Mouse (Mus musculus) G1E (cell line): ENCODE measurements around the gene Hamp2.

ENCODE experiments used
- CTCF ChIP-seq: IDR thresholded peaks from 2 replicates; pipeline ENCODE4 v1.5.1; 2012; ENCODE audit warnings: low read depth, low read length, inconsistent platforms, mixed read lengths
- GATA1 ChIP-seq: IDR thresholded peaks from 2 replicates; pipeline ENCODE4 v1.6.1; 2012; ENCODE audit warnings: borderline replicate concordance, low read length, inconsistent platforms, mixed read lengths
- GATA2 ChIP-seq: IDR thresholded peaks from 2 replicates; pipeline ENCODE4 v1.6.1; 2012; ENCODE audit warnings: low read depth, low read length, inconsistent platforms, borderline replicate concordance
- POLR2AphosphoS5 ChIP-seq: IDR thresholded peaks from 2 replicates; pipeline ENCODE4 v1.6.1; 2012; ENCODE audit warnings: low read depth, low read length, inconsistent platforms; ENCODE audit not compliant: insufficient replicate concordance
- TAL1 ChIP-seq: conservative IDR thresholded peaks from 2 replicates; pipeline ENCODE4 v1.6.1; 2012; ENCODE audit warnings: low read depth, low read length, inconsistent platforms, mixed read lengths

DNA sequence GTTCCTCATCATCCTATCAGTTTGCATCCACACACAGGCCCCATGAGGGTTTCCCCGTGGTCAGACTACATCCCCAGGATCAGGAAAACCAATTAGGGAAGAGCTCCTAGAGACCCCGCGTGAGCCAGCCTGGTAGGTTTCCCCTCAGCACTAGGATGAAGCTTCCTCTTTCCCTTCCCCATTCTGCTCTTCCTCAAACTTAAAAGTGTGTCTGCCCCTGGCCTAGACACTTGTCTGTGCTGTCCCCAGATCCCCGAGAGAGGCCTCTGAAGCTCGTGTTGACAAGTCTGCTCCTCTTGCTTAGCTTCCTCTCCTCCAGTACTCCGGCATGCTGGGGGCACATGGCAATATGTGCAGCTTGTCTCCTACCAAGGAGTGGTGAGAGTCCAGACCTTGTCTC is 29.0 kb upstream of the Hamp2 start:
- TF ChIP-seq CTCF (no peak), GATA1 (no peak), TAL1 (no peak), POLR2AphosphoS5 (no peak), GATA2 (no peak)
